Mouse (Mus musculus): ENCODE measurements around the gene Marco. TPM values are rescaled to one million over a fixed set of nuclear protein-coding genes. Genes with fewer than 3 reads are reported as not detected.

Marco gene
- polyA plus RNA-seq, 1 experiment from 2014 or later = not detected

DNA sequence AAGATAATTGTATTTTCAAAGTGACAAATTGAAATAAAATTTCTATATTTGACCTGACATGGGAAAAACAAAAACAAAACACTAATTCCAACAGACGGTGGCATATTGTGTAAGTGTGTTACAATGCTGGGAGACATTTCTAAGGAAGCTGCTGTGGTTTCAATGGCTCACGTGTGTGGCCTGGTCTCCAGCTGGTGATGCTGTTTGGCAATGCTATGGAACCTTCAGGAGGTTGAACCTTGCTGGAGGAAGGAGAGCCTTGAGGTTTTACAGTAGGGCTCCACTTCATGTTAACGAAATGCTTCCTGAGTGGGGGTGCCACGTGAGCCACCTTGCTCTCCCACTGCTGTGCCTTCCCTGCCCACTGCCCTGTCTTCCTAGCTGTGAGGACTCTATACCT, 6.8 kb downstream of the Marco start:
- Histone ChIP-seq H3K4me2 (no peak overlapping the region), H3K4me3 (no peak overlapping the region), H3K4me1 (no peaks in the 10 kb centered on the region), H3K27me3 (no peaks in the 10 kb centered on the region), H3K9ac (no peak overlapping the region), H3K36me3 (no peaks in the 10 kb centered on the region), H3K9me3 (no peaks in the 10 kb centered on the region), H3K27ac (no peak overlapping the region)
- 77% methylated on average over 4 of the region's 4 CpGs for WGBS
- no peak for ATAC-seq (ENCODE audit: insufficient number of reproducible peaks, insufficient read depth, low FRiP score, low TSS enrichment, low read depth)

DNA sequence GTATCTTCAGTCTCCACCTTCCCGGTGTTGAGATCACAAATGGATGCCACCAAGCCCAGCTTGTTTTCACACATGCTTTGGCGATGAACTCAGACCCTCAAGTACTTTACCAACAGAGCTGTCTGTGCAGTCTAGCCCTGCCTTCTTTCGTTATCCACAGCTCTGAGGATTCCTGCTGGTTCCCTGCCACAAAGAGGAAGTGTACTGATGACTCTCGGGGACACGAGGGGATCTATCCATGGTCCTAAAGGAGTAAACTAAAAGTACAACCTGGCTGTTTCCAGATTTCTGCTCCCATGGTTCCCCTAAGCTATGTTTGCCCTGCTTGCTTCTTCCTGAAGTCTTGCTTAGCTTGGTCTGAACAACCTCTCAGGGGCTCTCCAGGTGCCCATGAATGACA, 23.9 kb downstream of the Marco start:
- Histone ChIP-seq H3K4me3 (no peak overlapping the region), H3K9me3 (no peaks in the 10 kb centered on the region), H3K27me3 (no peaks in the 10 kb centered on the region), H3K27ac (no peak overlapping the region), H3K4me2 (no peak overlapping the region), H3K36me3 (no peaks in the 10 kb centered on the region), H3K9ac (no peak overlapping the region), H3K4me1 (no peaks in the 10 kb centered on the region)
- 18% methylated on average over 5 of the region's 5 CpGs for WGBS
- ATAC-seq (ENCODE audit: insufficient number of reproducible peaks, insufficient read depth, low FRiP score, low TSS enrichment, low read depth) = no peak

DNA sequence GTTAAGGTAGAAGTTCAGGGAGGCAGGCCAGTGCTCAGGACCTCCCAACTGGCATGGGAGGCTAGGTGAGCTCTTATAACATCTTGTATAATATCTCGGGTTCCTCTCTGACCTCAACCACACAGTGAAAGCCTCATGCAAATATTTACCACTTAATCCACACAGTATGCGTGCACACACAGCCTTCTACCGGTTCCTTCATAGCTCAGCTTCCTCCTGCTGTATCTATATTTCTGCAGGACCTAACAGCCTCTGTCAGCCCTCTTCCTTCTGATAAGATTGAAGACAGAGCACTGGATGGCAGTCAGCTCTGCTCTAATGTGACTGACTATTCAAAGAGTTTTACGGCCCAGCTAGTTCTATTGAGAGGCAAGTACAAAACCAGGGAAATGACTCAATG, 30.0 kb downstream of the Marco start:
- 74% methylated on average over 4 of the region's 4 CpGs for WGBS
- H3K4me2 ChIP-seq = no peak overlapping the region
- no peak overlapping the region for H3K27ac ChIP-seq
- no peak overlapping the region for H3K9ac ChIP-seq
- H3K9me3 ChIP-seq = no peaks in the 10 kb centered on the region
- no peaks in the 10 kb centered on the region for H3K4me1 ChIP-seq
- no peak overlapping the region for H3K4me3 ChIP-seq
- H3K36me3 ChIP-seq = no peaks in the 10 kb centered on the region
- no peak for ATAC-seq (ENCODE audit: insufficient number of reproducible peaks, insufficient read depth, low FRiP score, low TSS enrichment, low read depth)
- H3K27me3 ChIP-seq = no peaks in the 10 kb centered on the region

GRCm38 (mm10) chr1:120468891-120469290, 35.9 kb downstream of the Marco start:
- Histone ChIP-seq H3K4me2 (no peak overlapping the region), H3K36me3 (no peaks in the 10 kb centered on the region), H3K4me1 (peaks cover 6% of the 10 kb centered on the region; the same call in 1 of the 2 replicates), H3K27ac (no peak overlapping the region), H3K4me3 (no peak overlapping the region), H3K9me3 (no peaks in the 10 kb centered on the region), H3K9ac (no peak overlapping the region), H3K27me3 (no peaks in the 10 kb centered on the region)
- WGBS = 17% methylated on average over 15 of the region's 15 CpGs
- ATAC-seq (ENCODE audit: insufficient number of reproducible peaks, insufficient read depth, low FRiP score, low TSS enrichment, low read depth) = no peak

GRCm38 (mm10) chr1:120467323-120467722, 37.5 kb downstream of the Marco start:
- H3K9ac ChIP-seq = no peak overlapping the region
- ATAC-seq (ENCODE audit: insufficient number of reproducible peaks, insufficient read depth, low FRiP score, low TSS enrichment, low read depth) = no peak
- H3K4me3 ChIP-seq = no peak overlapping the region
- peaks cover 6% of the 10 kb centered on the region; the same call in 1 of the 2 replicates for H3K4me1 ChIP-seq
- H3K27me3 ChIP-seq = no peaks in the 10 kb centered on the region
- H3K9me3 ChIP-seq = no peaks in the 10 kb centered on the region
- no peak overlapping the region for H3K27ac ChIP-seq
- H3K4me2 ChIP-seq = no peak overlapping the region
- 88% methylated on average over 2 of the region's 2 CpGs for WGBS
- H3K36me3 ChIP-seq = no peaks in the 10 kb centered on the region

GRCm38 (mm10) chr1:120466751-120467150, 38.1 kb downstream of the Marco start:
- Histone ChIP-seq H3K36me3 (no peaks in the 10 kb centered on the region), H3K4me1 (peaks cover 6% of the 10 kb centered on the region; the same call in 1 of the 2 replicates), H3K27me3 (no peaks in the 10 kb centered on the region), H3K9ac (no peak overlapping the region), H3K9me3 (no peaks in the 10 kb centered on the region), H3K4me3 (no peak overlapping the region), H3K27ac (no peak overlapping the region), H3K4me2 (no peak overlapping the region)
- WGBS = 17% methylated on average over 7 of the region's 7 CpGs
- no peak for ATAC-seq (ENCODE audit: insufficient number of reproducible peaks, insufficient read depth, low FRiP score, low TSS enrichment, low read depth)

GRCm38 (mm10) chr1:120459032-120459431, 45.8 kb downstream of the Marco start:
- ATAC-seq (ENCODE audit: insufficient number of reproducible peaks, insufficient read depth, low FRiP score, low TSS enrichment, low read depth) = no peak
- Histone ChIP-seq H3K36me3 (no peaks in the 10 kb centered on the region), H3K9ac (no peak overlapping the region), H3K4me3 (no peak overlapping the region), H3K27ac (no peak overlapping the region), H3K27me3 (no peaks in the 10 kb centered on the region), H3K4me1 (no peaks in the 10 kb centered on the region), H3K9me3 (no peaks in the 10 kb centered on the region), H3K4me2 (no peak overlapping the region)
- 78% methylated on average over 6 of the region's 6 CpGs for WGBS

DNA sequence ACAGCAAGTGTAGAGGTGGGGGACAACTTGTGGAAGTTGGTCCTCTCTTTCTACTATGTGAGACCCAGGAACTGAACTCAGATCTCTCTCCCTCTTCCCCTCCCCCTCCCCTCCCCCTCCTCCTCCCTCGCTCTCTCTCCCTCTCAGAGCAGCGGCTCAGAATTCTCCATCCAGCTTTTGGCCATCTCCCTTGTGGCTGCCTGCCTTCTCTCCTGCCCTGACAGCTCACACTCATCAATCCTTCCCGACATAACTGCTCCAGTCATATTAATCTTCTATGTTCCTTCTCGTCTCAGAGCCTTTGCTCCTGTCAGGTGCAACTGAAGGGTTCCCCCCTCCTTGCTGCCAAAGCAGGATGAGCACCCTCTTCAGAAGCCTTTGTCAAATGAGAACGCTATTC, 46.3 kb downstream of the Marco start:
- H3K4me2 ChIP-seq = no peak overlapping the region
- no peak overlapping the region for H3K4me3 ChIP-seq
- H3K4me1 ChIP-seq = no peaks in the 10 kb centered on the region
- no peaks in the 10 kb centered on the region for H3K9me3 ChIP-seq
- H3K9ac ChIP-seq = no peak overlapping the region
- ATAC-seq (ENCODE audit: insufficient number of reproducible peaks, insufficient read depth, low FRiP score, low TSS enrichment, low read depth) = no peak
- no peaks in the 10 kb centered on the region for H3K36me3 ChIP-seq
- no peak overlapping the region for H3K27ac ChIP-seq
- no peaks in the 10 kb centered on the region for H3K27me3 ChIP-seq
- 54% methylated on average over 5 of the region's 5 CpGs for WGBS

DNA sequence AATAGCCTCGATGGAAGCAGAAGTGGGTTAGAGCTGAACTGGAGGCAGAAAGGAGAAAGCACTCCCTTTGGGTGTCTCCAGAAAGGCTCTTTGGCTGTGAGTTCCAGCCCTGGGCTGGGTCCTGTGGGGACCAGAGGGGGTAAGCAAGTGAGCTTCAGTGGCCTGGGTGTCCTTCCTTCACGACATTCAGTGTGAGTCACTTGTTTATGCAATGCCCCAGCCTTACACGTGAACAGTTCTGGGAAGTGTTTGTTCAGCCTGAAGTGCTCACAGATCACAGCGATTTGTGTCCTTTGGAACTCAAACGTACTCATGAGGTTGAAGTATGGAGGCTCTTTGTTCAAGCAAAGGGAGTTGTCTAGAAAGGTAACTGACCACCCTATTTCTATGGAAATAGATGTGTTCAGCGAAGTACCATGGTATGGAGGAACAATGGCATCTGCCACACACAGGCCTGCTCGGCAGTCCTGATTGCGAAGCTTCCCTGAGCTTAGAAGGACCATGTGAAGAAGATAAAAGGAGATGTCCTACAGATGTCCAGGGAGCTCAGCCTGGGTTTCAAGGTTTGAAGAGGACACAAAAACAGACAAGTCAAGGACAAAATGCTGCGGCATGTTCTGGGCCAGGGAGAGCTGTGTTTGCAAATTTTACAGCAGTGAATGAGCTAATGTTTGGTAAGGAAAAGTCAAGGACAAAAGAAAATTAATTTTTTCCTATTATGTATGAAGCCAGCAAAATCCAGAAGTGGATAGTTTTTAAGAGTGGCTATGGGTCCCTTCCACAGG, 53.1 kb downstream of the Marco start:
- no peak overlapping the region for H3K4me2 ChIP-seq
- no peaks in the 10 kb centered on the region for H3K36me3 ChIP-seq
- no peak overlapping the region for H3K9ac ChIP-seq
- 88% methylated on average over 9 of the region's 9 CpGs for WGBS
- no peak overlapping the region for H3K4me3 ChIP-seq
- no peak overlapping the region for H3K27ac ChIP-seq
- ATAC-seq (ENCODE audit: insufficient number of reproducible peaks, insufficient read depth, low FRiP score, low TSS enrichment, low read depth) = no peak
- no peaks in the 10 kb centered on the region for H3K4me1 ChIP-seq
- H3K27me3 ChIP-seq = no peaks in the 10 kb centered on the region
- no peaks in the 10 kb centered on the region for H3K9me3 ChIP-seq

- Histone ChIP-seq H3K4me1 (no peaks in the 10 kb centered on the region), H3K36me3 (no peaks in the 10 kb centered on the region), H3K9ac (no peak overlapping the region), H3K4me3 (no peak overlapping the region), H3K4me2 (no peak overlapping the region), H3K27me3 (no peaks in the 10 kb centered on the region), H3K27ac (no peak overlapping the region), H3K9me3 (no peaks in the 10 kb centered on the region)
- 52% methylated on average over 2 of the region's 2 CpGs for WGBS
- ATAC-seq (ENCODE audit: insufficient number of reproducible peaks, insufficient read depth, low FRiP score, low TSS enrichment, low read depth) = no peak
Measured at GRCm38 (mm10) chr1:120449662-120450061, 55.2 kb downstream of the Marco start.

GRCm38 (mm10) chr1:120443228-120443639, 61.6 kb downstream of the Marco start:
- Histone ChIP-seq H3K4me2 (no peak overlapping the region), H3K27me3 (no peaks in the 10 kb centered on the region), H3K27ac (no peak overlapping the region), H3K4me3 (no peak overlapping the region), H3K4me1 (no peaks in the 10 kb centered on the region), H3K36me3 (no peaks in the 10 kb centered on the region), H3K9ac (no peak overlapping the region), H3K9me3 (no peaks in the 10 kb centered on the region)
- 68% methylated on average over 3 of the region's 3 CpGs for WGBS
- no peak for ATAC-seq (ENCODE audit: insufficient number of reproducible peaks, insufficient read depth, low FRiP score, low TSS enrichment, low read depth)

GRCm38 (mm10) chr1:120441587-120441986, 63.2 kb downstream of the Marco start:
- no peaks in the 10 kb centered on the region for H3K4me1 ChIP-seq
- ATAC-seq (ENCODE audit: insufficient number of reproducible peaks, insufficient read depth, low FRiP score, low TSS enrichment, low read depth) = no peak
- H3K9ac ChIP-seq = no peak overlapping the region
- WGBS = 10% methylated on average over 2 of the region's 2 CpGs
- no peak overlapping the region for H3K27ac ChIP-seq
- H3K9me3 ChIP-seq = no peaks in the 10 kb centered on the region
- no peak overlapping the region for H3K4me2 ChIP-seq
- H3K27me3 ChIP-seq = no peaks in the 10 kb centered on the region
- no peak overlapping the region for H3K4me3 ChIP-seq
- H3K36me3 ChIP-seq = no peaks in the 10 kb centered on the region
